Mouse (Mus musculus) liver, embryonic 12.5 days (tissue): ENCODE measurements around the gene Dlx4. TPM values are rescaled to one million over a fixed set of nuclear protein-coding genes. Genes with fewer than 3 reads are reported as not detected.

Experiments
- ATAC-seq: fragments of 200-750 bp; cut with Nextera tagmentation; 2 replicates; pipeline ENCODE4 v1.8.0; 2017; ENCODE audit warnings: moderate number of reproducible peaks, mild to moderate bottlenecking, moderate library complexity
- H3K27ac ChIP-seq: fragments of 300-500 bp; sonication (generic); 2 replicates; pipeline ENCODE4 v1.5.1; 2016; ENCODE audit warnings: mild to moderate bottlenecking
- H3K27me3 ChIP-seq: fragments of 300-500 bp; sonication (generic); replicated peaks from 2 replicates; pipeline ENCODE4 v1.6.1; 2016; ENCODE audit warnings: mild to moderate bottlenecking, moderate library complexity
- H3K36me3 ChIP-seq: fragments of 300-500 bp; sonication (generic); 2 replicates; pipeline ENCODE4 v1.6.1; 2016; ENCODE audit warnings: mild to moderate bottlenecking, moderate library complexity
- H3K4me1 ChIP-seq: fragments of 300-500 bp; sonication (generic); 2 replicates; pipeline ENCODE4 v1.6.1; 2016
- H3K4me2 ChIP-seq: fragments of 300-500 bp; sonication (generic); 2 replicates; pipeline ENCODE4 v1.6.1; 2016; ENCODE audit warnings: mild to moderate bottlenecking, moderate library complexity
- H3K4me3 ChIP-seq: fragments of 300-500 bp; sonication (generic); 2 replicates; pipeline ENCODE4 v1.5.1; 2016; ENCODE audit warnings: mild to moderate bottlenecking, moderate library complexity
- H3K9ac ChIP-seq: fragments of 300-500 bp; sonication (generic); 2 replicates; pipeline ENCODE4 v1.6.1; 2016; ENCODE audit warnings: mild to moderate bottlenecking, moderate library complexity
- H3K9me3 ChIP-seq: fragments of 300-500 bp; sonication (generic); replicated peaks from 2 replicates; pipeline ENCODE4 v1.6.1; 2016; ENCODE audit warnings: mild to moderate bottlenecking, moderate library complexity
- WGBS: fragments of 180-500 bp; shearing (Covaris S2); methylation state at CpG from one replicate; pipeline ENCODE4 v1.1.7; 2016; ENCODE audit not compliant: insufficient replicate concordance; 5-methylcytosine and 5-hydroxymethylcytosine counted together
- polyA plus RNA-seq: library from polyadenylated mRNA; unstranded; fragments of >200 nt; fragmentation: Nextera tagmentation; extraction: Ambion mirVana; gene quantifications from 2 replicates; pipeline ENCODE4 v1.2.1, GENCODE M21; 2016

Dlx4 gene
- polyA plus RNA-seq, result 0.06 TPM in 1 of 2 replicates, not detected in the other

DNA sequence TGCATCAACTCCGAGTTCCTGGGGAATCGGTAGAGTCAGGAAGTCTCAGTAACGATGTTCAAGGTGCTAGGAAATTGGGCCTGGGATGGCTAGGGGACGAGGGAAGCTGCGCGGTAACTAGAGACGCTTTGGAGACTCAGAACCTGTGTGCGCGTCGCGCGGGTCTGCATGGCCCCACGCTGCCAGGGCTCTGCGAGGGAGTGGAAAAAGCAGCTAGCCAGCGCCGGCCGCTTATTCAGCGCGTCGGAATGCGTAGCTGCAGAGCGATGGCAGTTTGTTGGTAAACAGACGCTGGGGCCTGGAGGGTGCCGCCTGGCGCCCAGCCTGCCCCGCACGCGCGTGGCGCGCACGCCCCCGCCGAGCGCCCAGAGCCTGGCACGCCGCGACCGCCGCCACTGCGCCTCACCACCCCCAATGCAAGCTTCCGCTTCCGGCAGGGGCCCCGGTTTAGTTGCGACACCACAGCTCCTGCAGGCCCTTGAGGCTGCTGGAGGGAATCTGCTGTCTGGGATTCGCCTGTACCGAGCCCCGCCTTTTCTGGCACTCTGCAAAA, at the start of gene Dlx4:
TSS of gene Dlx4 (minus strand) at position 413 of the 553 bp plus-strand sequence.
- no peak for ATAC-seq

GRCm38 (mm10) chr11:95189863-95190262, 43.8 kb upstream of the Dlx4 start:
- no peak overlapping the region for H3K4me2 ChIP-seq
- no peaks in the 10 kb centered on the region for H3K9me3 ChIP-seq
- no peak; the same call in 1 of the 2 replicates for ATAC-seq
- no peak overlapping the region for H3K4me3 ChIP-seq
- no peak overlapping the region for H3K9ac ChIP-seq
- H3K27me3 ChIP-seq, result peaks cover 78% of the 10 kb centered on the region
- no peaks in the 10 kb centered on the region for H3K36me3 ChIP-seq
- WGBS, result 39% methylated on average over 11 of the region's 11 CpGs
- H3K27ac ChIP-seq, result no peak overlapping the region
- H3K4me1 ChIP-seq, result no peaks in the 10 kb centered on the region

More for the DNA sequence above, at the start of gene Dlx4:
- H3K9ac ChIP-seq, result peak within 1 kb of the TSS; percentile 17; the same call in 1 of the 2 replicates
- H3K36me3 ChIP-seq, result no peaks in the 10 kb centered on the region
- peaks cover 100% of the 10 kb centered on the region for H3K27me3 ChIP-seq
- H3K4me1 ChIP-seq, result peaks cover 20% of the 10 kb centered on the region
- no peak within 1 kb of the TSS for H3K27ac ChIP-seq
- under 1% methylated on average over 48 of the region's 48 CpGs for WGBS
- peak within 1 kb of the TSS; percentile 70 for H3K4me2 ChIP-seq
- peak within 1 kb of the TSS; percentile 52 for H3K4me3 ChIP-seq
- H3K9me3 ChIP-seq, result no peaks in the 10 kb centered on the region

DNA sequence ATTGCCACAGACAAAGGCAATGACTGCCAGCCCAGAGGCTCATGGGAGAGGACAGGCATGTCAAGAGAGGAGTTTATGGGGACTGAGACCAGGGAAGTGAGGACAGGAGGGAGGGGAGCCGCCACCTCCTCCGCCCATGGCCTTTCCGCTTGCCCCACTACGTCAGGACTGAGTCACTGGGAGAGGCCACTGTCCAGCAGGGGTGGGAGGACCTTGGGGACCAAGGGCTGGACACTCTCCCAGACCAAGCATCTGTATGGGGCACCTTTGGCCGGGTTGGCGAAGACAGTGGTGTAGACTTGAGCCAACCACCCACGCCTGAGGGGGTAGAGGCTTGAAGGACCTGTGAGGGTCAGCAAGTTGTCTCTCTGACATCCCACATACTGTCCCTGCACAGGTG, 40.8 kb upstream of the Dlx4 start:
- Histone ChIP-seq H3K36me3 (no peaks in the 10 kb centered on the region), H3K4me1 (no peaks in the 10 kb centered on the region)

DNA sequence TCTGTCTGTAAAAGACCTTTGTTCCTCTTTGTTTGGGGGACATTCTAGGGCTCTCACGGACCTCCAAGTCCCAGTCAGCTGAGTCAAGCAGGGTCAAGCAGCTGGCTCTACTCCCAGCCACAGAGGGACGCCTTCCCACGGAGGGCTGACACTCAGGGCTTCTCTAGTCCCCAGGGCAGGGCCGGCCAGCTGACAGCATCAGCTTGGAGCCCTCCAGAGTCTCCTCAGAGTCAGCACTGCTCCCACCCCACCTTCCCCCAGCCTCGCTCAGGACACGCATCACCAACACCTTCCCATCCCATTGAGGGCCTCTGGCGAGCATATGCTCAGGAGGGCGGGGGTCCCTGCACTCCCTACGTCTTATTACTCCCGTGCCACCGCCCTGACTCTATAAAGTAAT, 39.6 kb upstream of the Dlx4 start:
- no peaks in the 10 kb centered on the region for H3K36me3 ChIP-seq
- no peak overlapping the region for H3K27ac ChIP-seq
- no peaks in the 10 kb centered on the region for H3K9me3 ChIP-seq
- H3K27me3 ChIP-seq, result peaks cover 78% of the 10 kb centered on the region
- no peak overlapping the region for H3K9ac ChIP-seq
- WGBS, result 32% methylated on average over 11 of the region's 11 CpGs
- H3K4me2 ChIP-seq, result no peak overlapping the region
- no peaks in the 10 kb centered on the region for H3K4me1 ChIP-seq
- no peak overlapping the region for H3K4me3 ChIP-seq
- no peak for ATAC-seq

More for the DNA sequence above, 40.8 kb upstream of the Dlx4 start:
- 70% methylated on average over 7 of the region's 7 CpGs for WGBS
- Histone ChIP-seq H3K27me3 (peaks cover 76% of the 10 kb centered on the region), H3K27ac (no peak overlapping the region), H3K4me2 (no peak overlapping the region), H3K9me3 (no peaks in the 10 kb centered on the region), H3K9ac (no peak overlapping the region), H3K4me3 (no peak overlapping the region)
- ATAC-seq, result no peak

GRCm38 (mm10) chr11:95184561-95184960, 38.5 kb upstream of the Dlx4 start:
- Histone ChIP-seq H3K9me3 (no peaks in the 10 kb centered on the region), H3K4me3 (no peak overlapping the region), H3K4me1 (no peaks in the 10 kb centered on the region), H3K27me3 (peaks cover 76% of the 10 kb centered on the region), H3K27ac (no peak overlapping the region), H3K4me2 (no peak overlapping the region), H3K36me3 (no peaks in the 10 kb centered on the region), H3K9ac (no peak overlapping the region)
- 32% methylated on average over 5 of the region's 5 CpGs for WGBS
- ATAC-seq, result no peak

DNA sequence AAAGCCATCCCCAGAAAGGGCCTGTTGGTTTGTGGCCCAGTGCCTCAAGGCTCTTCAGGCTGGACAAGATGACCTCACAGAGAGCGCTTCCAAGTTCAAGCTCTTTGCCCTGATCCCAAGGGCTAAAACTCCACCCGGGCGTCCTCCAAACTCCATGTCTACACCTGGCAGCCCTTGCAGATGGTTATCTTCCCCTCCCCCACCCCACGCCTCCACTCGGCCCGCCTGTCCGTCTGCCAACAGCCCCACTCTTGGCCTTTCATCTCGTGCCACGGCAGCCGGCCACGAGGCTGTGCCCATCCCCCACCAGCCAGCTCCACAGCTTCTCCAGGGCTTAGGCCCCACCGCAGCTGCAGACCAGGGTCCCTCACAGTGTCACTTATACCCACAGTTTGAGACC, 33.2 kb upstream of the Dlx4 start:
- Histone ChIP-seq H3K4me1 (no peaks in the 10 kb centered on the region), H3K4me2 (no peak overlapping the region), H3K4me3 (no peak overlapping the region), H3K36me3 (no peaks in the 10 kb centered on the region), H3K9ac (no peak overlapping the region), H3K9me3 (no peaks in the 10 kb centered on the region), H3K27me3 (peaks cover 56% of the 10 kb centered on the region), H3K27ac (no peak overlapping the region)
- no peak for ATAC-seq
- 61% methylated on average over 12 of the region's 12 CpGs for WGBS

DNA sequence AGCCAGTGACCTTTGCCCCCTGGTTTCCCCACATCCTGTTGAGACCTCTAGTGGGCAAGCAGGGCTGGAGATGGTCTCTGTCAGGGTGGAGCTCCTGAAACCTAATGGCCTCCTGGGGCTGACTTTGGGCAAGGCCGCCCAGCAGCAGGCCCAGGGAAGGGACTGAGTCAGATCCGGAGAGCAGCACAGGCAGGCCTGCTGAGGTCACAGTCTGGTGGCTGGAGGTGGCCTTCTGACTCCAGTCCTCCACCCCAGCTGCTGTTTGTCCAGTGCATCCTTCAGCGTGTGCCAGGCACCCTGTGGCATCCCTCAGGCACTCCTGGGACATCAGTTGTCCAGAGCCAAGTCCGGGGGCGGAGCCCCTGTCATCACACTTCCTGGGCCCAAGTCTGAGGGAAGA, 19.8 kb upstream of the Dlx4 start:
- H3K27ac ChIP-seq, result no peak overlapping the region
- no peak overlapping the region for H3K9ac ChIP-seq
- no peak overlapping the region for H3K4me3 ChIP-seq
- ATAC-seq, result no peak
- H3K4me1 ChIP-seq, result no peaks in the 10 kb centered on the region
- peaks cover 16% of the 10 kb centered on the region for H3K27me3 ChIP-seq
- H3K36me3 ChIP-seq, result no peaks in the 10 kb centered on the region
- H3K9me3 ChIP-seq, result no peaks in the 10 kb centered on the region
- WGBS, result 56% methylated on average over 5 of the region's 5 CpGs
- H3K4me2 ChIP-seq, result no peak overlapping the region

DNA sequence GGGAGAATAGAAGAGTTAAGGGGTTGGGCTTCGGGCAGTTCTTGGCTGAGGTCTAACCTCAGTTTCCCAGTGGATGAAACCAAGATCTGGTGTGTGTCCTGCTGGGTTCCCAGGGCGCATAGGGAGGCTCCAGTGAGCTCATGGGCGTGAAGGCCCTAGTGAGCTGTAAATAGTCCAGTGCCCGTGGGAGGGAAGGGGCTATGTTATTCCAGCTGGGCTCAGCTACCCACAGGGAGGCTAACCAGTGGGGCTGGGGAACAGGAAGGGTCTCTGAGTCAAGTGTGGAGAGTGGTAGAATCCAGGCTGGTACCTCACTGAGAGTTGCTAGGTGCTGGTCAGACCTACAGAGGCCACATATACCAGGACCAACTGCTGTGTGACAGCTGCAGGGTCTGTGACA, 15.6 kb upstream of the Dlx4 start:
- ATAC-seq, result no peak
- Histone ChIP-seq H3K36me3 (no peaks in the 10 kb centered on the region), H3K9me3 (no peaks in the 10 kb centered on the region), H3K9ac (no peak overlapping the region), H3K27ac (no peak overlapping the region), H3K27me3 (peaks cover 47% of the 10 kb centered on the region), H3K4me3 (no peak overlapping the region), H3K4me2 (no peak overlapping the region), H3K4me1 (no peaks in the 10 kb centered on the region)
- WGBS, result 57% methylated on average over 4 of the region's 4 CpGs

- Histone ChIP-seq H3K4me1 (no peaks in the 10 kb centered on the region), H3K9ac (no peak overlapping the region), H3K27me3 (peaks cover 58% of the 10 kb centered on the region), H3K4me2 (no peak overlapping the region), H3K9me3 (no peaks in the 10 kb centered on the region), H3K36me3 (no peaks in the 10 kb centered on the region), H3K4me3 (no peak overlapping the region), H3K27ac (no peak overlapping the region)
- no peak for ATAC-seq
- WGBS, result 36% methylated on average over 7 of the region's 7 CpGs
Observed at GRCm38 (mm10) chr11:95160693-95161092, 14.6 kb upstream of the Dlx4 start.

- Histone ChIP-seq H3K9ac (no peak overlapping the region), H3K36me3 (no peaks in the 10 kb centered on the region), H3K4me2 (no peak overlapping the region), H3K27ac (no peak overlapping the region), H3K4me1 (no peaks in the 10 kb centered on the region), H3K9me3 (no peaks in the 10 kb centered on the region), H3K27me3 (peaks cover 66% of the 10 kb centered on the region), H3K4me3 (no peak overlapping the region)
- no peak for ATAC-seq
- WGBS, result 67% methylated on average over 8 of the region's 8 CpGs
Observed at GRCm38 (mm10) chr11:95159763-95160371, 13.8 kb upstream of the Dlx4 start.

- no peak overlapping the region for H3K9ac ChIP-seq
- peaks cover 74% of the 10 kb centered on the region for H3K27me3 ChIP-seq
- 50% methylated on average over 5 of the region's 5 CpGs for WGBS
Observed at GRCm38 (mm10) chr11:95157872-95158271, 11.8 kb upstream of the Dlx4 start.

DNA sequence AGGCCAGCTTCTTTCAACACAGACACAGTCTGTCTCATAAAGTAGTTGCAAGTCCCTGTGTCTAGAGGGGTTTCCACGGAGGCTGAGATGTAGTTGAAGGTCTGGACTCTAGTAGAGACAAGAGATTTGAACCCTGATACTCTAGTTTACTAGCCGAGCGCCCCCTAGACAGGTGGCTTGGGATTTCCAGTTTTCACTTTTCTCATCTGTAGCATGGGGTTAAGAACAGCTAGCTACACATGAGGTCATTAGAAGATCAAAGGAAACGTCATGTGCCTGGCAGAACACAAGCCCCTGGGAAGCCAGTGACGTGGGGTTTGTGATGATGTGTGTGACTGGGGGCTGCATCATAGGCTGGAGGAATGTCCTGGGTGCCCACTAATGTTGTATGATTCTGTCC, 11.3 kb upstream of the Dlx4 start:
- ATAC-seq, result no peak

More at GRCm38 (mm10) chr11:95157872-95158271, 11.8 kb upstream of the Dlx4 start:
- Histone ChIP-seq H3K27ac (no peak overlapping the region), H3K36me3 (no peaks in the 10 kb centered on the region), H3K4me1 (no peaks in the 10 kb centered on the region), H3K4me2 (no peak overlapping the region), H3K4me3 (no peak overlapping the region), H3K9me3 (no peaks in the 10 kb centered on the region)
- ATAC-seq, result no peak

More for the DNA sequence above, 11.3 kb upstream of the Dlx4 start:
- H3K9ac ChIP-seq, result no peak overlapping the region
- H3K27ac ChIP-seq, result no peak overlapping the region
- 40% methylated on average over 5 of the region's 5 CpGs for WGBS
- H3K36me3 ChIP-seq, result no peaks in the 10 kb centered on the region
- no peaks in the 10 kb centered on the region for H3K4me1 ChIP-seq
- H3K4me3 ChIP-seq, result no peak overlapping the region
- H3K27me3 ChIP-seq, result peaks cover 76% of the 10 kb centered on the region
- H3K9me3 ChIP-seq, result no peaks in the 10 kb centered on the region
- no peak overlapping the region for H3K4me2 ChIP-seq
